Mouse (Mus musculus): ENCODE measurements around the gene Kcnk15.

The Kcnk15 gene

DNA sequence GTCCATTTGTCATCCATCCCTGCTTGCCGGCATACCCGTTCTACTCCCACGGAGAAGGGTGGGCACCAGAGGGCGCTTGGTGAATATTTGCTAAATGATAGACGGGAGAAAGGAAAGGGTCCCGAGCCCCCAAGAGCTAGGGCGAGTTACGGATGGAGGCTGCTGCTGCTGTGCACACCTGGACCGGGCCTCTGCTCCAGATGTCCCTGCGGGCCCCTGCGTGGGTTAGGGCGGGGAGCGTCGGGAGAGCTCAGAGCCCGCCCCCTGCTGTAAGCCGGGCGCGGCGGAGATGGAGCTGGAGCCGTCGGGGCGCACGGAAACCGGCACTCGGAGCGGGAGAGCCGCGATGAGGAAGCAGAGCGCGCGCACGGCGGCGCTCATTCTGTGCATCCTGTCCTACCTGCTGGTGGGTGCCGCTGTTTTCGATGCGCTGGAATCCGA lies at the start of gene Kcnk15:
Gene Kcnk15 (plus strand): TSS at position 191 of the 441 bp plus-strand sequence.
- no peak for DNase-seq

DNA sequence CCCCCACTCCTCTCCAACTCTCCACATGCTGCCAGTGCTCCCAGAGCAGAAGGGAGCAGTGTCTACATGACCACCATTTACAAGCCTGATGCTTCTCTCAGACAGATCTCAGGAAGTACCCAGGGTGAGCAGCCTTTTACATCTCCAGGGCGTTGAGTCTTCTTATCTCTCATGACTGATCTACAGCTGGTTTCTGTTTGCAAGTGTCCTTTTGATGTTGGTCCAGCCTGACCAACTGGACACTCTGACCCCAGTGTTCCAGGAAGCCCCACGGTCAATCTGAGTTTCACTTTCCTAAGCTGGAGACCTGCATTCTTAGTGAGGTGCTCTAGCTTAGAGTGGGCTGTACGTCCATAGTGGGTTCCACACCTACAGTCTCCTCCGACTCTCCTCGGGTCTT lies 49.6 kb upstream of the Kcnk15 start:
- DNase-seq = no peak

GRCm38 (mm10) chr2:163809166-163809565 lies 44.3 kb upstream of the Kcnk15 start:
- DNase-seq = no peak

GRCm38 (mm10) chr2:163809704-163810103 lies 43.7 kb upstream of the Kcnk15 start:
- DNase-seq = no peak

GRCm38 (mm10) chr2:163813077-163813476 lies 40.4 kb upstream of the Kcnk15 start:
- DNase-seq = no peak

- no peak for DNase-seq
These were observed 38.5 kb upstream of the Kcnk15 start for GRCm38 (mm10) chr2:163814739-163815465.

DNA sequence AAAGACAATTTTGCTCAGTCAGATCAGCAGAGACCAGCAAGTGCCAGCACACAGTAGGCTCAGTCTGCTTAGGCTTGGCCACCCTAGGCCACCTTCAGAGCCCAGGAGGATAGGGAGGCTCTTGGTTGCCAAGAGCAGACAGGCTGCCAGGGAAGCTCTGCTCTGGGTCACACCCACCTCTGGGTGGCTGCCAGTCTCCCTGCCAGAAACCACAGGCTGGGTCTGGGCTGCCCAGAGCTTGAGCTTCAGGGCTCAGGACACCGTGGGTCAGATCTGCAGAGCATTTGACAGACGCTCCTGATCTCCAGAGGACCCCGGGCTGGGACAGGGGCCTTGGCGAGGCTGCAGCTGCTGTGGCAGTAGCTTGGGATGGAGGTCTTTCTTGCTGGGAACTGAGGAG lies 32.8 kb upstream of the Kcnk15 start, which contains the start of gene Ccn5:
Gene Ccn5 (plus strand): TSS at position 255 of the 400 bp plus-strand sequence.
- DNase-seq = peak; percentile 81

GRCm38 (mm10) chr2:163823248-163823647 lies 30.2 kb upstream of the Kcnk15 start:
- peak; percentile 31 for DNase-seq

DNA sequence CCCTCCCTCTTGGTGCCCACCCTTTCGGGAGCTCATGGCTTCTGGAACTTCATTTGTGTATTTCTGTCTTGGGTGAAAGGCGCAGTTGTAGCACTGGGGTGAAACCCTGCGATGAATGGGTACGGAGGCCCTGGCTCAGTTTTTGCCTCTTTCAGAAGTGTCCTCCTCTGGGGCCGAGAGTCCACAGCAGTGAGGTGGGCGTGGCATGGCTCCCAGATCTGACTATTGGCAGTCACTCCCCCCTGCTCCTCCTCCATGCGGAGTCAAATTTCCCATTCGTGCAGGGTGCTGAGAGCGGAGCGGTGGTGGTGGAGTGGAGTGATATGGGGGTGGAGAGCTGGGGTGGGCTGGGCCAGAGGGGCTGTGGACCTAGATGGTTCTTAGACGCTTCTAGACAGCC lies 29.7 kb upstream of the Kcnk15 start:
- no peak for DNase-seq

GRCm38 (mm10) chr2:163825861-163826260 lies 27.6 kb upstream of the Kcnk15 start:
- DNase-seq = no peak

GRCm38 (mm10) chr2:163826494-163826893 lies 27.0 kb upstream of the Kcnk15 start:
- DNase-seq = no peak

DNA sequence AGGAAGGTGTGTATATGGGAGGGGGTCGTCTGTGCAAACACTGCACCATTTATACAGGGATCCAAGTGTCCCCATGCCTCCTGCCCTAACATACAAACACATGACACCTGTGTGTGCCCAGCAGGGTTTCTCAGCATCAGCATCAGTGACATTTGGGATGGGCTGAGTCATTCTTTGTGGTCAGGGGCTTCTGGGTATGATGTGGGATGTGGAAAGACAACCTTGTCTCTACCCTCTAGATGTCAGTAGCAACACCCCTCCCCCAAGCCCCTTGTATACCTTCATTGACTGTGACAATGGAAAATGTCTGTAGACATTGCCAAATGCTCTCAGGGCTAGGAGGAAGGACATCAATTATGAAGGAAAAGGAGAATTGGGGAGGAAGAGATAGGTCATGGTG lies 22.3 kb upstream of the Kcnk15 start:
- no peak for DNase-seq

DNA sequence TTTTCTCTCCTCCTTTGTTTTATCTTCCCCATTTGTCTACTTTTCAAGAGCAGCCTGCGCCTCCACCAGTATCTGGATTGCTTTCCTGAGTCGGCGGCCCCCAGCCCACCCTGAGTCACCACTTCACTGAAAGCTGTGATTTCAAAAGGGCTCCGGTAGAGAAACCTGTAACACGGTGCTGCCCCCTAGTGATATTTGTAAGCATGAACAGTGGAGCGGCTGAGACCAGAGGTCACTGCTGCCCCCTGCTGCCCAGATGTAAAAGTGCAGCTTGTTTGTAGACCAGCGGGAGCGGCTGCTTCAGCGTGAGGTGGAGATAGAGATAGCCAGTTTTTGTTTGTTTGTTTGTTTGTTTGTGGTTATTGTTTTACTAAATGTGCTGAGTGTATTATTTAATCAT lies 15.4 kb upstream of the Kcnk15 start:
- DNase-seq = peak; percentile 79

DNA sequence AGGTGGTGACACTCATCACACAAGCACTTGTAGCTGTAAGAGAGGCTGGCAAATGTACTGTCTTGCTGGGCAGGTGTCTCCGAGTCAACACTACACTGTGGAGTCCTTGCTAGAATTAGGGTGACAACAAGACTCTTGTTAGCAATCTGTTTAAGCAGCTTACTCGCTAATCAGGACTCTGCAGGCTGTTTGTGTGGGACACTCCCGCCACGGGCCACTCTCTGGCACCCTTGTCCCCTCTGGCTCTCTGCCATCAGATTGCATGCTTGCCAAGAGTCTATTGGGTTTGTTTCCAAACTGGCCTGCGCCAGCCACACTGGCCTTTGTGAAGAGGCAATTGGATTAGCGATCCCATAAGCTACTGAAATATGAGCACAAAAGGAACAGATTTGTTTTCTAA lies 13.9 kb upstream of the Kcnk15 start:
- DNase-seq = peak; percentile 78

- no peak for DNase-seq
These were observed 11.4 kb upstream of the Kcnk15 start for GRCm38 (mm10) chr2:163842043-163842442.

GRCm38 (mm10) chr2:163857233-163857632 lies 3.8 kb downstream of the Kcnk15 start:
- no peak for DNase-seq

DNA sequence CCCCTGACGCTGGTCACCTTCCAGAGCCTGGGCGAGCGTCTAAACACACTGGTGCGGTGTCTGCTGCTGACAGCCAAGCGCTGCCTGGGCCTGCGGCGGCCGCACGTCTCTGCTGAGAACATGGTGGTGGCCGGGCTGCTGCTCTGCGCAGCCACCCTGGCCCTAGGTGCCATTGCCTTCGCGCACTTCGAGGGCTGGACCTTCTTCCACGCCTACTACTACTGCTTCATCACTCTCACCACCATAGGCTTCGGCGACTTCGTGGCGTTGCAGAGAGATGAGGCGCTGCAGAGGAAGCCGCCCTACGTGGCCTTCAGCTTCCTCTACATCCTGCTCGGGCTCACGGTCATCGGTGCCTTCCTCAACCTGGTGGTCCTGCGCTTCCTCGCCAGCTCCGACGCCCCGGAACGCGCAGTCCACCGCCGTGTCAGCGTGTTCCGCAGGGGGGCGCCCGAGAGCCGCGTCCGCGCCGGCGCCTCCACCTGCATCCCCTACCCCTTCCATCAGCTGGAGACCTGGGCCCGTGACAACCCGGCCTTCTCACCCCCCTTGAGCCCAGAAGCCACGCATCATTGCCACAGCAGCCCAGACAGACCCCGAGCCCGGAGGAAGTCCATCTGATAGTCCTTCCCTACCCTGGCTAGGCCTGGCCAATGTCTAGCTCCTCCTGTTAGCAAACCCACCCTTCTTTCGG lies 5.0 kb downstream of the Kcnk15 start:
- peak; percentile 65 for DNase-seq

DNA sequence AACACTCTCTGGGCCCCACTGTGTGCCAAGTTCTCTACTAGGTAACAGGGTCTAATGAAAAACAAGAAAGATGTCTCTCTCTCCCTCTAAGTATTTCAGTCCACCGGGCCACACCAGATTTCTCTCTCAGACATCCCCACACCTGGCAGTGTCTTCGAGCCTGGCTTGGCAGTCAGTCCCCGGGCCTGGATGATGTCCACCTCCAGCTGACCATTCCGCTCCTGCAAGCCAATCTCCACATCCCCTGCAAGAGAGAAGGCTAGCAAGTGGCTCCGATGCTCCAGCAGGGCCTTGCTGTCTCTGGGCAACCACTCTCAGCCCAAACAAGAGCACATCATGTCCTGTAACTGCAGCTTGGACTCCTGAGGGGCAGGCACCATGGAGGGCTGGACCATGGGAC lies 11.9 kb downstream of the Kcnk15 start:
- peak; percentile 44 for DNase-seq

DNA sequence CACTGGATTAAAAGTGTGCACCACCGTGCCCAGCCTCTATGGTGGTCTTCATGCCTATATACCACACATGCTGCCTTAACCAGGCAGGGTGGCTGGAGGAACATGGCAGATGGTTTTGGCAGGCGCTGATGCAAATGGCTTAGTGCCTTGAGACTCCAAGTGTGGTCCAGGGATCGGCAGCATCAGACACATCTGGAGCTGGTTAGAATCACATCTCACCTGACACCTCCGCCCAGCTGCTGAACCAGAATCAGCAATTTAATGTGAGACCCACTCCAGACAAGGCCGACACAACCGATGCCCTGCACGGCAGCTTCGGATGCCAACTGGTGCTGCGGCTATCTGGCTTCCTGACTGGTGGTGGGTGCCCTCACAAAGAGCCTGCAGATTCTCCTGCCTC lies 12.6 kb downstream of the Kcnk15 start:
- no peak for DNase-seq

DNA sequence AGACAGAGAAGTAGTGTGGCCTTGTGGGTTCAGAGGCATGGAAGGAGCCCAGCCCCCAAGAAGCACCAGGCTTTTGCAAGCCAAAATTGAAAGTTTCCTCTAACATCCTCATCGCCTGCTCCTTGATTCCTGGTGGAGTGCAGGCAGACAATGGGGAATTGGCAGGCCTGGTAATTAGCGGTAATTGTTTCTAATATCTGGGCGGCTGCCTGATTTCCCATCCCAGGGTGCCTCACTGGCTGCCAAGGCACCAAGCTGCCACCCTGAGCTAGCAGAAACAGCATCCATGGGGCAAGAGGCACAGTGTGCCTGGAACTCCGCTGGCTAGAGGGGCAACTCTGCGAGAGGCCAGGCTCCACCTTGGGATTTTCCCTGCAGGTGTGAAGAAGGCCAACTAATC lies 16.3 kb downstream of the Kcnk15 start:
- no peak for DNase-seq

GRCm38 (mm10) chr2:163871266-163871665 lies 17.8 kb downstream of the Kcnk15 start:
- no peak for DNase-seq

GRCm38 (mm10) chr2:163871906-163872305 lies 18.5 kb downstream of the Kcnk15 start:
- DNase-seq = no peak

GRCm38 (mm10) chr2:163874877-163875276 lies 21.4 kb downstream of the Kcnk15 start:
- no peak for DNase-seq

GRCm38 (mm10) chr2:163875484-163875883 lies 22.0 kb downstream of the Kcnk15 start:
- DNase-seq = no peak
